Mouse (Mus musculus) myocyte (in vitro differentiated cells): ENCODE measurements around the gene Olfr209. TPM values are rescaled to one million over a fixed set of nuclear protein-coding genes. Genes with fewer than 3 reads are reported as not detected.

Experiments used
- H3K27me3 ChIP-seq: one replicate; pipeline ENCODE4 v1.6.1; 2011; ENCODE audit not compliant: control insufficient read depth, insufficient read depth, insufficient read length
- H3K36me3 ChIP-seq: one replicate; pipeline ENCODE4 v1.6.1; 2011; ENCODE audit not compliant: control insufficient read depth, insufficient read depth
- H3K4me2 ChIP-seq: one replicate; pipeline ENCODE4 v1.6.1; 2011; ENCODE audit warnings: low read depth, control low read depth
- H3K4me3 ChIP-seq: one replicate; pipeline ENCODE4 v1.5.1; 2011; ENCODE audit warnings: mild to moderate bottlenecking, control low read depth, moderate library complexity
- H3K79me2 ChIP-seq: one replicate; pipeline ENCODE4 v1.6.1; 2011; ENCODE audit not compliant: control insufficient read depth, insufficient read depth
- H3ac ChIP-seq: one replicate; pipeline ENCODE4 v1.6.1; 2011; ENCODE audit not compliant: control insufficient read depth, insufficient read length
- CEBPB ChIP-seq: IDR thresholded peaks from 2 replicates; pipeline ENCODE4 v1.6.1; 2011; ENCODE audit warnings: mild to moderate bottlenecking, moderate library complexity; ENCODE audit not compliant: poor library complexity, insufficient read depth, severe bottlenecking
- E2F4 ChIP-seq: IDR thresholded peaks from one replicate; pipeline ENCODE4 v1.6.1; 2011; ENCODE audit warnings: mild to moderate bottlenecking, control low read depth, moderate library complexity; ENCODE audit not compliant: insufficient read depth
- MAX ChIP-seq: IDR thresholded peaks from one replicate; pipeline ENCODE4 v1.6.1; 2011; ENCODE audit warnings: low read depth, mild to moderate bottlenecking, control low read depth
- MYOD1 ChIP-seq, 3 experiments: IDR thresholded peaks; one replicate each; pipeline ENCODE4 v1.6.1; 2011; ENCODE audit warnings: control low read depth in 2 of 3, low read depth in 2 of 3, mild to moderate bottlenecking in 2 of 3, moderate library complexity in 1 of 3; ENCODE audit not compliant: insufficient read length in 2 of 3, control insufficient read depth in 1 of 3
- MYOG ChIP-seq, 3 experiments: IDR thresholded peaks; one replicate each; pipeline ENCODE4 v1.6.1; 2011; ENCODE audit warnings: control low read depth in 2 of 3, low read depth in 2 of 3, mild to moderate bottlenecking in 2 of 3; ENCODE audit not compliant: insufficient read length in 2 of 3, control insufficient read depth in 1 of 3, insufficient read depth in 1 of 3
- POLR2A ChIP-seq: IDR thresholded peaks from one replicate; pipeline ENCODE4 v1.6.1; 2011; ENCODE audit warnings: low read depth, mild to moderate bottlenecking, control low read depth, moderate library complexity; ENCODE audit not compliant: insufficient read length
- POLR2AphosphoS2 ChIP-seq: IDR thresholded peaks from one replicate; pipeline ENCODE4 v1.6.1; 2011; ENCODE audit warnings: low read depth, control low read depth; ENCODE audit not compliant: insufficient read length
- REST ChIP-seq: IDR thresholded peaks from one replicate; pipeline ENCODE4 v1.6.1; 2011; ENCODE audit warnings: mild to moderate bottlenecking, control low read depth, moderate library complexity; ENCODE audit not compliant: insufficient read depth, insufficient read length
- SRF ChIP-seq: IDR thresholded peaks from one replicate; pipeline ENCODE4 v1.6.1; 2011; ENCODE audit warnings: low read depth; ENCODE audit not compliant: control insufficient read depth, insufficient read length
- TCF12 ChIP-seq: IDR thresholded peaks from one replicate; pipeline ENCODE4 v1.6.1; 2011; ENCODE audit warnings: mild to moderate bottlenecking, control low read depth; ENCODE audit not compliant: poor library complexity, insufficient read depth, severe bottlenecking
- TCF3 ChIP-seq: IDR thresholded peaks from one replicate; pipeline ENCODE4 v1.6.1; 2011; ENCODE audit warnings: low read depth, control low read depth; ENCODE audit not compliant: insufficient read length
- USF1 ChIP-seq: IDR thresholded peaks from one replicate; pipeline ENCODE4 v1.6.1; 2011; ENCODE audit warnings: low read depth, mild to moderate bottlenecking, control low read depth, moderate library complexity
- polyA plus RNA-seq: library from polyadenylated mRNA; unstranded; fragments of >200 nt; fragmentation: generic; extraction: Trizol; gene quantifications from one replicate; pipeline ENCODE4 v1.2.1, GENCODE M21; 2012; ENCODE audit warnings: missing spikeins

The Olfr209 gene
- polyA plus RNA-seq, 1 experiment: not detected

DNA sequence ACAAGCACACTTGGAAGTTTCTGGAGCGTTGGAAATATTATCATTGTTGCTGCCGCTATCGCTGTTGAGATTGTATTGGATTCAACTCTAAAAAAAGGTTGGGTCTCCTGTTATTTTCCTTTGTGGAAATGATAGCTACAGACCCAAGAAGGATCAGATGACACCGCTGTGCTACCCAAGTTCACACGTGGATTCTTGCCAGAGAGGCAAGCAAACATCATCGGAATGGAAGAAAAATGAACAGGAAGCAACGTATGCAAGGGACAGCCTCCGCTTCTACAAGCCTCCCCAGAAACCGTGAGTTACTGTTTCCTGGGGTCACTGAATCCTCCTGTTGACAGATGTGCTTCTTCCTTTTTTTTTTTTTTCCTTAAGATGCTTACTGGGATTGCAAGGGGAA lies 41.0 kb upstream of the Olfr209 start:
- H3K27me3 ChIP-seq: no peaks in the 10 kb centered on the region
- no peak overlapping the region for H3K4me2 ChIP-seq
- H3K36me3 ChIP-seq: no peaks in the 10 kb centered on the region
- TF ChIP-seq MYOG (IDR thresholded peaks at IDR 0.05; ENCODE audit: control insufficient read depth in 1 of 3, insufficient read depth in 1 of 3, insufficient read length in 2 of 3, low read depth in 2 of 3) (no peak), TCF12 (no peak), E2F4 (no peak), TCF3 (no peak), MYOD1 (IDR thresholded peaks at IDR 0.05; ENCODE audit: control insufficient read depth in 1 of 3, insufficient read length in 2 of 3, low read depth in 2 of 3) (no peak), POLR2AphosphoS2 (no peak), REST (no peak), USF1 (no peak), SRF (no peak)
- no peak overlapping the region for H3ac ChIP-seq
- no peaks in the 10 kb centered on the region for H3K79me2 ChIP-seq
- H3K4me3 ChIP-seq: no peak overlapping the region

DNA sequence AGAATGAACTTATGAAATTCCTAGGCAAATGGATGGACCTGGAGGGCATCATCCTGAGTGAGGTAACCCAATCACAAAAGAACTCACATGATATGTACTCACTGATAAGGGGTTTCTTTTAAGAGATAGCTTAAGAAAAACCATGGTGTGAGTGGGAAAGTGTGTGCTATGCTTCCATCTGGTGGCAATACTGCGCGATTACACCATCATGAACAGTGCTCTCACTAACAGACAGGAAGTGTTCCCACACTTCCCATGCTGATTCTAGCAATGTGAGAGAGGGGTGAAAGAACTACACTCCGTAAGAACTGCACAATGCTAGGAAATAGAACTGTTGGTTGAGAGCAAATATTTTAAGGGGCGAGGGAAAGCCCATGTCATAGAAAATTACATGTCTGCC lies 39.9 kb upstream of the Olfr209 start:
- TF ChIP-seq E2F4 (no peak), TCF12 (no peak), CEBPB (no peak), MAX (no peak), SRF (no peak), MYOD1 (IDR thresholded peaks at IDR 0.05; ENCODE audit: control insufficient read depth in 1 of 3, insufficient read length in 2 of 3, low read depth in 2 of 3) (no peak), TCF3 (no peak), POLR2A (no peak), REST (no peak), POLR2AphosphoS2 (no peak), USF1 (no peak), MYOG (IDR thresholded peaks at IDR 0.05; ENCODE audit: control insufficient read depth in 1 of 3, insufficient read depth in 1 of 3, insufficient read length in 2 of 3, low read depth in 2 of 3) (no peak)
- Histone ChIP-seq H3K79me2 (no peaks in the 10 kb centered on the region), H3ac (no peak overlapping the region), H3K4me3 (no peak overlapping the region), H3K4me2 (no peak overlapping the region), H3K36me3 (no peaks in the 10 kb centered on the region), H3K27me3 (no peaks in the 10 kb centered on the region)

DNA sequence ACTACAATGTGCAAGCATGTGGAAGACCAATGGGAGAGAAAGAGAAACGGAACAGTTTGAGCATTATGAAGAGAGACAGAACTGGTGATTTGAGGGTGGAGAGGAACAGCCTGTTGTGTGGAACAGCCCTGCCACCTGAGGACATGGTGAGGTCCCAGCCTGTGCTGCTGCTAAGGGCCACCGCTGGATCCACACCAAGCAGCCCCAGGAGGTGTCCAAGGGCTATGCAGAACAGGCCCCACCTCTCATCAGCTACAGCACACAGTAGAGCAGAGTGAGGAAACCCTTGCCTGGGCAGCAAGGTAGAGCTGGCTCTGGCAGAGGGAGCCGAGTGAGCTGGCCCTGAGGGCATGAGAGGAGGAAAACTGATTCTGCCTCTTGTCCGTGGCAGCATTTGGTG lies 38.2 kb upstream of the Olfr209 start:
- TF ChIP-seq REST (no peak), POLR2AphosphoS2 (no peak), MYOG (IDR thresholded peaks at IDR 0.05; ENCODE audit: control insufficient read depth in 1 of 3, insufficient read depth in 1 of 3, insufficient read length in 2 of 3, low read depth in 2 of 3) (no peak), TCF12 (no peak), MAX (no peak), TCF3 (no peak), MYOD1 (IDR thresholded peaks at IDR 0.05; ENCODE audit: control insufficient read depth in 1 of 3, insufficient read length in 2 of 3, low read depth in 2 of 3) (no peak), CEBPB (no peak), POLR2A (no peak), E2F4 (no peak), USF1 (no peak), SRF (no peak)
- no peaks in the 10 kb centered on the region for H3K27me3 ChIP-seq
- H3K36me3 ChIP-seq: no peaks in the 10 kb centered on the region
- H3ac ChIP-seq: no peak overlapping the region
- no peaks in the 10 kb centered on the region for H3K79me2 ChIP-seq
- H3K4me2 ChIP-seq: no peak overlapping the region
- H3K4me3 ChIP-seq: no peak overlapping the region

DNA sequence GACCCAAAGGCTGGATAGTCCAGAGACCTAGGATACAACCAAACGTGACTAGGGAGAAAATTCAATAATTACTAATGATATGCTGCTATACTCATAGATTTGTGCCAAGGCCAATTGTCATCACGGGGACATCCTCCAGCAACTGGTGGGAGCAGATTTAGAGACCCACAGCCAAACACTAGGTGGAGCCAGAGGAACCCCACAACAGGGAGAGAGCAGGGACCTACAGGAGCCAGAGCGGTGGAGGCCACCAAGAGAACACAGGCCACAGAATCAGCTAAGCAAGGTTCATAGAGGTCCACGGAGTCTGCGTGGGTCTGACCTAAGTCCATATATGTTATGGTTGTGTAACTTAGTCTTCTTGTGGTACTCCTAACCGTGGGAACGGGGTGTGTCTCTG lies 37.3 kb upstream of the Olfr209 start:
- TF ChIP-seq USF1 (no peak), E2F4 (no peak), POLR2A (no peak), TCF3 (no peak), CEBPB (no peak), REST (no peak), MAX (no peak), MYOD1 (IDR thresholded peaks at IDR 0.05; ENCODE audit: control insufficient read depth in 1 of 3, insufficient read length in 2 of 3, low read depth in 2 of 3) (no peak), SRF (no peak), POLR2AphosphoS2 (no peak), MYOG (IDR thresholded peaks at IDR 0.05; ENCODE audit: control insufficient read depth in 1 of 3, insufficient read depth in 1 of 3, insufficient read length in 2 of 3, low read depth in 2 of 3) (no peak)
- no peaks in the 10 kb centered on the region for H3K36me3 ChIP-seq
- H3K79me2 ChIP-seq: no peaks in the 10 kb centered on the region
- H3K27me3 ChIP-seq: no peaks in the 10 kb centered on the region
- H3K4me2 ChIP-seq: no peak overlapping the region
- H3ac ChIP-seq: no peak overlapping the region
- H3K4me3 ChIP-seq: no peak overlapping the region

DNA sequence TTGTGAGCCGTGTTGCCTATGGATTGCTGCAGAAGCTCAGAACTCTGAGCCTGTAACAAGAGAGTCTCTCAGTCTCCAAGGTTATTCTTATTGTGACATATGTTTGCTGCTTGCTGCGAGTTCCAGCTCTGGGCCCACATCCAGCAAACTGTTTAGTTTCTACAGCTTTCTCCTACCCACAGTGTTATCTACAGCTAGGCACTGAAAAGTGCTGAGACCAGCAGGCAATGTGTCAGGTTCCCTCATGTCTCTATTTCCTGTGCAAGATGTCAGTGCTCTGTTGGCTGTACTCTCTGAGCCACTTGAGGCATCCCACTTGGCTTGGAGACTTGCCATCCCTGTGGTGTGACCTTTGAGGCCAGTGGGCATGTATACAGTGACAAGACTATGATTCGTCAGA lies 29.5 kb upstream of the Olfr209 start:
- Histone ChIP-seq H3ac (no peak overlapping the region), H3K4me3 (no peak overlapping the region), H3K4me2 (no peak overlapping the region), H3K79me2 (no peaks in the 10 kb centered on the region), H3K36me3 (no peaks in the 10 kb centered on the region), H3K27me3 (no peaks in the 10 kb centered on the region)
- TF ChIP-seq E2F4 (no peak), SRF (no peak), CEBPB (no peak), REST (no peak), POLR2AphosphoS2 (no peak), POLR2A (no peak), MYOD1 (IDR thresholded peaks at IDR 0.05; ENCODE audit: control insufficient read depth in 1 of 3, insufficient read length in 2 of 3, low read depth in 2 of 3) (no peak), MYOG (IDR thresholded peaks at IDR 0.05; ENCODE audit: control insufficient read depth in 1 of 3, insufficient read depth in 1 of 3, insufficient read length in 2 of 3, low read depth in 2 of 3) (no peak), TCF12 (no peak), MAX (no peak)
